Mouse (Mus musculus) B cell, adult (primary cell): Measurements from ENCODE around the gene Arl2. TPM values are rescaled to one million over a fixed set of nuclear protein-coding genes. Genes with fewer than 3 reads are reported as not detected.

Experiments used
- total RNA-seq: library from RNA; stranded (reverse); gene quantifications from 4 replicates; pipeline ENCODE4 v1.2.4, GENCODE M21; 2023; ENCODE audit not compliant: inconsistent age

Gene Arl2
- total RNA-seq, result 28.2 to 35.1 TPM (median 33.3 TPM) in 4 replicates

GRCm38 (mm10) chr19:6141394-6141749, at the start of gene Arl2:
TSS of gene Arl2 (minus strand) at chr19:6141548.

GRCm38 (mm10) chr19:6184131-6184530, 42.8 kb upstream of the Arl2 start, which contains the start of gene Majin:
TSS of gene Majin (plus strand) at chr19:6184388.

GRCm38 (mm10) chr19:6140678-6141393, 512 bp downstream of the Arl2 start, which contains the start of gene Batf2:
TSS of gene Batf2 (plus strand) at chr19:6140983.

GRCm38 (mm10) chr19:6127760-6128341, 13.5 kb downstream of the Arl2 start, which contains the start of gene Snx15:
TSS of gene Snx15 (minus strand) at chr19:6128304.

GRCm38 (mm10) chr19:6117986-6118676, 23.2 kb downstream of the Arl2 start, which contains the start of gene Sac3d1:
TSS of gene Sac3d1 (minus strand) at chr19:6118650.

GRCm38 (mm10) chr19:6105586-6105985, 35.8 kb downstream of the Arl2 start, which contains the start of gene Naaladl1:
TSS of gene Naaladl1 (plus strand) at chr19:6105782.

GRCm38 (mm10) chr19:6094119-6094518, 47.2 kb downstream of the Arl2 start, which contains the start of gene AC131692.1:
TSS of gene AC131692.1 (plus strand) at chr19:6094419.

GRCm38 (mm10) chr19:6084478-6085248, 56.7 kb downstream of the Arl2 start, which contains the start of the genes Zfpl1 and Cdca5:
TSS of gene Zfpl1 (minus strand) at chr19:6084956.
TSS of gene Cdca5 (plus strand) at chr19:6084983.

Other genes with a start within 250 kb of the Arl2 start
- 1.9 to 2.7 TPM (median 2.6 TPM) in 4 replicates for gene Tigd3, start 247.4 kb downstream of the Arl2 start, total RNA-seq
- 161 to 182 TPM (median 167 TPM) in 4 replicates for gene Dpf2, start 228.5 kb downstream of the Arl2 start, total RNA-seq
- gene Cdc42ep2, start 216.7 kb downstream of the Arl2 start, total RNA-seq, result 0.29 to 0.69 TPM (median 0.35 TPM) in 3 of 4 replicates, not detected in the other
- 73.1 to 80.6 TPM (median 74.2 TPM) in 4 replicates for gene Pola2, start 177.3 kb downstream of the Arl2 start, total RNA-seq
- gene Slc22a20, start 155.4 kb downstream of the Arl2 start, total RNA-seq, result not detected in 4 replicates
- 82.1 to 108 TPM (median 91.6 TPM) in 4 replicates for gene Capn1, start 125.7 kb downstream of the Arl2 start, total RNA-seq
- gene Syvn1, start 95.0 kb downstream of the Arl2 start, total RNA-seq, result 176 to 196 TPM (median 188 TPM) in 4 replicates
- gene Mrpl49, start 83.8 kb downstream of the Arl2 start, total RNA-seq, result 14.5 to 19.1 TPM (median 18.6 TPM) in 4 replicates
- 3,370 to 3,487 TPM (median 3,432 TPM) in 4 replicates for gene Fau, start 83.7 kb downstream of the Arl2 start, total RNA-seq
- gene Znhit2, start 80.4 kb downstream of the Arl2 start, total RNA-seq, result 11.7 to 16.6 TPM (median 12.9 TPM) in 4 replicates
- gene Tm7sf2, start 73.2 kb downstream of the Arl2 start, total RNA-seq, result 9.3 to 20.4 TPM (median 16.4 TPM) in 4 replicates
- 88.4 to 98.7 TPM (median 94.0 TPM) in 4 replicates for gene Vps51, start 64.3 kb downstream of the Arl2 start, total RNA-seq
- gene Tmem262, start 61.5 kb downstream of the Arl2 start, total RNA-seq, result not detected in 4 replicates
- gene Gm28374, start 59.3 kb downstream of the Arl2 start, total RNA-seq, result 1.0 to 1.4 TPM in 2 of 4 replicates, not detected in the others
- 52.4 to 58.0 TPM (median 54.3 TPM) in 4 replicates for gene Zfpl1, start 56.6 kb downstream of the Arl2 start, total RNA-seq
- 1.4 to 3.9 TPM (median 2.2 TPM) in 4 replicates for gene Cdca5, start 56.6 kb downstream of the Arl2 start, total RNA-seq
- not detected in 4 replicates for gene AC131692.1, start 47.1 kb downstream of the Arl2 start, total RNA-seq
- not detected in 4 replicates for gene Naaladl1, start 35.8 kb downstream of the Arl2 start, total RNA-seq
- 8.1 to 10.4 TPM (median 8.8 TPM) in 4 replicates for gene Sac3d1, start 22.9 kb downstream of the Arl2 start, total RNA-seq
- 28.8 to 34.9 TPM (median 32.1 TPM) in 4 replicates for gene Snx15, start 13.2 kb downstream of the Arl2 start, total RNA-seq
- gene Batf2, start 565 bp downstream of the Arl2 start, total RNA-seq, result not detected in 4 replicates
- gene Majin, start 42.8 kb upstream of the Arl2 start, total RNA-seq, result not detected in 4 replicates
- not detected in 4 replicates for gene Gpha2, start 84.8 kb upstream of the Arl2 start, total RNA-seq
- gene Ppp2r5b, start 94.3 kb upstream of the Arl2 start, total RNA-seq, result 23.9 to 27.8 TPM (median 25.9 TPM) in 4 replicates
- 163 to 191 TPM (median 175 TPM) in 4 replicates for gene Atg2a, start 100.1 kb upstream of the Arl2 start, total RNA-seq
- gene Ehd1, start 135.2 kb upstream of the Arl2 start, total RNA-seq, result 247 to 254 TPM (median 253 TPM) in 4 replicates
- gene Cdc42bpg, start 164.9 kb upstream of the Arl2 start, total RNA-seq, result 13.9 to 18.0 TPM (median 15.4 TPM) in 4 replicates
- gene Men1, start 193.4 kb upstream of the Arl2 start, total RNA-seq, result 39.8 to 42.8 TPM (median 40.9 TPM) in 4 replicates
- 591 to 639 TPM (median 615 TPM) in 4 replicates for gene Map4k2, start 199.6 kb upstream of the Arl2 start, total RNA-seq
- gene Sf1, start 222.1 kb upstream of the Arl2 start, total RNA-seq, result 917 to 1,004 TPM (median 992 TPM) in 4 replicates
- gene Pygm, start 242.9 kb upstream of the Arl2 start, total RNA-seq, result 21.0 to 29.6 TPM (median 25.9 TPM) in 4 replicates